Mouse (Mus musculus) right cerebral cortex, postnatal 4 days (tissue): Measurements from ENCODE around the gene Spock2.

Experiments used
- DNase-seq: peaks from one replicate; pipeline ENCODE4 v3.0.0-alpha.2; 2022

Spock2 gene

GRCm38 (mm10) chr10:60106146-60106530 lies at the start of gene Spock2:
Spock2 (plus strand) TSS chr10:60106219.
- peak; percentile 63 for DNase-seq

GRCm38 (mm10) chr10:60062173-60062572 lies 43.8 kb upstream of the Spock2 start:
- DNase-seq, result no peak

DNA sequence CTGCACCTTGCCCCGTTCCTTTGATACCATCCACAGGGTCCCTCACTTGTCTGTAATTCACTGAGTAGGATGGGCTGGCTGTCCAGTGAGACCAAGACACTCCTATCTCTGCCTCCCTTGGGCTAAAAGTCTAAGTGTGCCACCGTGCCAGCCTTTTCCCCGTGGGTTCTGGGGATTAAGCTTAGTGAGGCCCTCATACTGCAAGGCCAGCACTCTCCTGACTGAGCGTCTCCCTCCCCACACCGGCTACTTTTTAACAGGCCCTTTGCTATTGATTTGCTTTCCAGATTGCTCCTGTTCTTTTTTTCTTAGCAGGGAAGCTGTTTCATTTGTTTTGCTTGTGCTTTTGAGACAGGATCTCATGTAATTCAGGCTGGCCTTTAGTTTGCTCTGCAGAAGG lies 43.1 kb upstream of the Spock2 start:
- DNase-seq, result no peak

DNA sequence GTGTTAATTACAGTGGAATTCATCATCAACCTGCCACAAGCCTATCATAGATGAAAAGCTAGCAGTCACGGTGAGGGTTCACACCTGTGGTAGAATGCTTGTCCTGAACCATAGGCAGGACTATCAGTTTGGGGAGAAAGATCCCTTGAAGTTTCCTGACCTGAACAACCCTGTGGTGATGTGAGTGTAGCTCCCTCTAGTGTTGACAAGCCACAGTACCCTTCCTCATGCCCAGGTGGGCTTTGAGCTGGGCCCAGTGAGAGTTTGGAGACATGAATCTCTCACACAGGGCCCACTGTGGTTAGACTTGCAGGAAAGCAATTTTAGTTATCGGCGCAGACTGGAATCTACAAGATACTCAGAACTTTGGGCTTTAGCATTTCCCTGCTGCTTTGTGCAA lies 39.5 kb upstream of the Spock2 start:
- no peak for DNase-seq

GRCm38 (mm10) chr10:60075159-60075558 lies 30.9 kb upstream of the Spock2 start:
- DNase-seq, result no peak

DNA sequence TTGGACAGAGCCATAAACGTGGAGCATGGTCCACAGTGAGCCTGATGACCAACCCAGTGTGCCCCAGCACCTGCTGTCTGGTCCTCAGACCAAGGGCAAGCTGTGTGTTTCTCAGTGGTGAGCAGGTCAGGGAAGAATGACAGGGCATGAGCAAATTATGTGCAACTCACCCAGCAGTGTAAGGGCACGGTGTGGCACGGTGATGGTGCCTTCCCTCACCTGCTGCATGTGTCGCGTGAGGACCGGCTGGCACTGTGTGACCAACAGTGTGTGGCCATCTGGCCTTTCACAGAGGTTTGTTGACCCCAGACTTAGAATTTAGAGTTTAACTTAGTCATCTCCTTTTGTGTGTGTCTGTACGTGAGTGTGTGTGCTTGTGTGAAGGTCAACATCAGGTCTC lies 28.8 kb upstream of the Spock2 start:
- no peak for DNase-seq

GRCm38 (mm10) chr10:60077736-60078560 lies 28.1 kb upstream of the Spock2 start:
- no peak for DNase-seq

- peak; percentile 56 for DNase-seq
Observed at GRCm38 (mm10) chr10:60078561-60078917, 27.5 kb upstream of the Spock2 start.

GRCm38 (mm10) chr10:60080171-60080570 lies 25.8 kb upstream of the Spock2 start:
- DNase-seq, result no peak

GRCm38 (mm10) chr10:60080601-60080981 lies 25.4 kb upstream of the Spock2 start:
- DNase-seq, result no peak

DNA sequence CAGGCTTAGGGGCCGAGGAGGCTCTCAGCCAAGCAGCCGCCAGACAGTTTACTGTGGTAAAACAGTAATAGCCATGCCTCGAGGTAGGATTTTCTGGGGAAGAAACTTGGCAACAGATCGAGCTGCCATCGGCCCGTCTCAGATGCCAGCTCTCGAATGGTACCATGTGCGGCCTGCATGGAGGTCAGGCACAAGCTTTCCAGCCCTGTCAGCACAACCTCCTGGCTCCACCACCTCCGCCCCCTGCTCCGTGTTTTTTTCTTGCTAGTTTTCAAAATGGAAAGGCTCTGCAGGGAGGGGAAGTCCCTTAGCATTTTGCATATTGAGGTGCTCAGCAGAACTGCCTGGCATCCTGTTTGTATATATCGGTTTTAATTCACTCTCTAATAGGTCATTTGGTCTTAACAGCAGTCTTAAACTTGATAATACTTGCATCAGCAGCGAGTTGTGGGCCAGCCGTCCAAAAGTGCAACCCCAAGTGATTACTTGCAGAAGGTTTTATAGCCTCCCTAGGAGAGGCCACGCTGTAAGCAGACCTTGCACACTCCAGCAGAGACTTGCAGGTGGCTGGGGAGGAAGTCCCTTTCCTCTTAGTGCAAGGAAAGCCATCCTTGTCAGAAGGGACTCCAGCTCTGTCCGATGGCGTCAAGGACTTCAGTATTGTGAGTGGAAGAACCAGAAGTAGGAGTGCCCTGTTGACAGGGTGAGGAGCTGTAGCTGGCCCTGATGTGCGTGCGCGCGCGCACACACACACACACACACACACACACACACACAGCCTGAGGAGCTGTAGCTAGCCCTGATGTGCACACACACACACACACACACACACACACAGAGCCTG lies 24.8 kb upstream of the Spock2 start:
- no peak for DNase-seq

- DNase-seq, result no peak
Observed at GRCm38 (mm10) chr10:60081905-60082304, 24.1 kb upstream of the Spock2 start.

- DNase-seq, result peak; percentile 32
Observed at GRCm38 (mm10) chr10:60084065-60084464, 22.0 kb upstream of the Spock2 start.

- no peak for DNase-seq
Observed at GRCm38 (mm10) chr10:60092311-60092710, 13.7 kb upstream of the Spock2 start.

DNA sequence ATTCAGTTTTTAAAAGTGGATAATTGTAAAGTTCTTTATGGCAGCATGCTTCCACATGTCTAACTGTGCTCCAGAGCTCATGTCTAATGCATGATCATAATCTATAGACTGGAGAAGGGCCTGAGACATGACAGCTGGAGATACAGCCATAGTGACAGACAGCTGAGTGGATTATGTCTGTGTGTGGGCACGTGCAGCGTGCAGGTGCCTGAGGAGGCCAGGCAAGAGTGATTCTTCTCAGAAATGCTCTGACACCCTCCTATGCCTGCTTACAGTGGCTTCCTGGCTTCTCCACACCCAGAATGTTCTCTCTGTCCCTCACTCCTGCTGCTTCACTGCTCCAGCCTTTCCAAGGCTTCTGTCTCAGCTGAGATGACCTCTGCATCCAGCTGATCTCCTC lies 12.3 kb upstream of the Spock2 start:
- DNase-seq, result no peak

GRCm38 (mm10) chr10:60095558-60095957 lies 10.5 kb upstream of the Spock2 start:
- no peak for DNase-seq

- no peak for DNase-seq
Observed at GRCm38 (mm10) chr10:60096302-60096701, 9.7 kb upstream of the Spock2 start.

DNA sequence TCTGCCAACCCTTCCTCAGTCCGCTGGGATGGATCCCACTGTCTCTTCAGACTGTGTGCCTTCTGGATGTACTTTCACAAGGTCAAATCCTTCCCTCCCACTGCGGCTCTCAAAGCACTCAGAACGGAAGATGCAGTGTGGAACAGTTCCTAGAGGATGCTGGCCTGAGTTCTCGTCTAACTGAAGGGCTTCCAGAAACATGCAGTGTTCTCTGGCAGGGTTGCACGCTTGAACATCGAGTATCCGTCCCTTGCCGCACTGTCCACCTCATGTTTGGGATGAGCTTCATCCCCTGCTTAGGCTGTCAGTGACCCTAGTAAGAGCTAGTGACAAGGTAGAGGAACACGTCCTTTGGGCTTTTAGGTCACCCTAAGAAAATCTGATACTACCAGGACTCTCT lies 8.9 kb upstream of the Spock2 start:
- DNase-seq, result no peak

GRCm38 (mm10) chr10:60097774-60098173 lies 8.2 kb upstream of the Spock2 start:
- no peak for DNase-seq

DNA sequence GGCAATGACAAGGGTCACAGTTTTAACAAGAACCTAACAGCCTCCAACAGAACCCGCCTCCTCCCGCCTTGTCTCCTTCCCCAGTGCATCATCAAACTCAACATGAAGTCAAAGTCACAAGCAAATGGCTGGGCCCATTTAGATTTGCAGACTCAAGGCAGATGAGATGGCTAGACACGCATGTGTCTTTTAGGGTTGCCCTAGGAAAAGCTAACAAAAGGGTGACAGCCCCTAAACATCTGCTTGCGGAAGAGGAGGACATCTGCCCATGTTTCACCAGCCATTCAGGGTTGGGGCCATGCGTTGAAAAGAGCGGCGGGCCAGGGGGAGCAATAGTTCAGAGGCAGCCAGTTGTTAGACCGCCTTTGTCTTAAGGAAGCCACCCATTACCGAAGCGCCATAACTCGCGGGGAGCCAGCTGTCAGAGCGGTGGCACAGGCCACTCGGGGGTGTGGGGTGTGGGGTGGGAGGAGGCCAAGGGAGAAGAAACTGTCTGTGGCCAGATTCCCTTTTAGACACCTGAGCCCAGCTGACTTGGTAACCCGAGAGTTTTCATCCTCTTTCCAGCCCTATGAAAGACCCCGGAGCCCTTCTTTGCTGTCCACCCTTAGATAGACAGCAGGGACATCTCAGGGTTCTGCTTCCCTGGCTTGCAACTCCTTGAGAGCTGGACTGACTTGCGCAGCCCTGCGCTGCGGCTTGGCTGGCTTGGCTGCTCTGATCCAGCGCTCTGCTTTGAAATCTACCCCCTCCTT lies 451 bp upstream of the Spock2 start:
- DNase-seq, result no peak

DNA sequence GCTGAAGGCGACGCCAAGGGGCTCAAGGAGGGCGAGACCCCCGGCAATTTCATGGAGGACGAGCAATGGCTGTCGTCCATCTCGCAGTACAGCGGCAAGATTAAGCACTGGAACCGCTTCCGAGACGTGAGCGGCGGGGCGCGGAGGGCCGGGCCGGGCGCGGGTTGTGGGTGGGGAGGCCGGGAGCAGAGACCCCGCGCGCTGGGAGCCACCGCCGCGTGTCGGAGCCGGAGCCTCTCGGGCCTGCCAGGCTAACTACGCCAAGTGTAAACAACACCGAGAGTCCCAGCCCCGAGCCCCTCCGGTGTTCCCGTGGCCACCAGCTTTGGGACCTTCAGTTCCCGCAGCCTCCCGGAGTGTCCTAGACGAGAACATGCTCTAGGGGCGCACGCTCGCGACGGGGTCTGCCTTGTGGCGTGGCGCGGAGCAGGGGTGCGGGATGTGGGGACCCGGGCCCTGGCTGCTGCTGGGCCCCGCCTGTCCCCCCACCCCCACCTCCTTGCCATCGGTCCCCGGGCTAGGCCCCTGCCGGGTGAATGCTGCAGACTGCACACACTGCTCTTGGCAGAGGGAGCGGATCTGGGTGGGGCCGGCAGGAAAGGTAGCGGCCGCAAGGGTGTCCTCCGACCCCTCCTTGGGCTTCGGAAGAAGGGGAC lies 640 bp downstream of the Spock2 start:
- DNase-seq, result peak; percentile 75

- DNase-seq, result peak; percentile 47
Observed at GRCm38 (mm10) chr10:60107448-60107847, 1.4 kb downstream of the Spock2 start.
